Mouse (Mus musculus): ENCODE results near the gene Zfp57.

DNA sequence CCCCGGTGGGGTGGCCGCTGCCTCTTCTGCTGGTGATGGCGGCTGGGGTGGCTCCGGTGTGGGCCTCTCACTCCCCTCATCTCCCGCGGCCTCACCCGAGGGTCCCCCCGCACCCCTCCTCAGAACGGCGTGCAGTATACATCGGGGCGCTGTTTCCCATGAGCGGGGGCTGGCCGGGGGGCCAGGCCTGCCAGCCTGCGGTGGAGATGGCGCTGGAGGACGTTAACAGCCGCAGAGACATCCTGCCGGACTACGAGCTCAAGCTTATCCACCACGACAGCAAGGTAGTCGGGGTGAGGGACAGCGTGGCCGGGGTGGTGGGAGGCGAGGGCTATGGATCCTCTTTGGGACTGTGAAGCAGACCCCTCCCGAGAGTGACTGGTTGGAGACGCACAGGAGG is 49.9 kb downstream of the Zfp57 start:
- TF ChIP-seq GATA1 (IDR thresholded peaks at IDR 0.05; ENCODE audit: low read length) (no peak), TAL1 (IDR thresholded peaks at IDR 0.05; ENCODE audit: low read length) (no peak)

Data from erythroblast, embryonic 14.5 days (primary cell).